Mouse (Mus musculus) cerebellum, adult 9-11 months (tissue): ENCODE results near the gene Ttc38.
"Not testable (repeated sequence)": the region's sequence is repeated elsewhere in the genome, so short reads cannot be mapped to it uniquely, and the experiment has no call there.

Experiments used
- DNase-seq: peaks from one replicate; pipeline ENCODE4 v3.0.0; 2022

Gene Ttc38

GRCm38 (mm10) chr15:85826676-85827075 is 5.4 kb upstream of the Ttc38 start:
- DNase-seq, result no peak

DNA sequence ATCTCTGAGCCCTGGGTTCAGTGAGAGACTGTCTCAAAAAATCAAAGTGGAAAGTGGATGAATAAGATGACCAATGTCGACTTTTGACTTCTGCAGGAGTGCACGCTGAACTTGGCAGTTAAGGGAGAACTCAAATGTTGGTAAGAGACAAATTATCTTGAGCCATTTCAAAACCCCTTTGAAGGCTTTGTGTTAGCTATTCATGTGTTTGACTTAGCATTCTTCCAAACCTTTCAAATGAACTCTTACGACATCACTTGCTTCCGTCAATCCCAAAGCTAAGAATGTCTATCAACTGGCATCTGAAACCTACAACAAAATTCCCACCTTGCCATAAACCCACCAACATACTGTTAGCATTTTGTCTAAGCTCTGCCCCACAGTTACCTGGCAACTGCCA is 4.0 kb upstream of the Ttc38 start:
- no peak for DNase-seq

DNA sequence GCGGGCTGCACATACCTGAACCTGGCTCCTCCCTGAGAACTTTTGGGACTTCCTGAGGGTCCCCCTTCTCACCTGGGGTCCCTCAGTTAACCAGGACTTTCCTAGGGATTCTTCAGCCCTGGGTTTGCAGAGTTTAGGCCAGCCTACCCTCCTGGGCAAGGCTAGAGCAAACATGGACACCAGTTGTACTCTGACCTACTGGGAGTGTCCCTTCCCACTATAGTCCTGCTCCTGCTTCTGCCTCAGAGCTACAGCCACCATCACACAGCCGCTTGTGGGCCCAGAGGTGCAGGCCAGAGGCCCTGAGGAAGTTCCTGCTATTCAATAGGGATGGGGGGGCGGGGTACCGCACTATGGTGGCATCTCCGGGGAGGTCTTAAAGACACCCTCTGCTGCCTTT is 2.6 kb upstream of the Ttc38 start:
- DNase-seq, result no peak

DNA sequence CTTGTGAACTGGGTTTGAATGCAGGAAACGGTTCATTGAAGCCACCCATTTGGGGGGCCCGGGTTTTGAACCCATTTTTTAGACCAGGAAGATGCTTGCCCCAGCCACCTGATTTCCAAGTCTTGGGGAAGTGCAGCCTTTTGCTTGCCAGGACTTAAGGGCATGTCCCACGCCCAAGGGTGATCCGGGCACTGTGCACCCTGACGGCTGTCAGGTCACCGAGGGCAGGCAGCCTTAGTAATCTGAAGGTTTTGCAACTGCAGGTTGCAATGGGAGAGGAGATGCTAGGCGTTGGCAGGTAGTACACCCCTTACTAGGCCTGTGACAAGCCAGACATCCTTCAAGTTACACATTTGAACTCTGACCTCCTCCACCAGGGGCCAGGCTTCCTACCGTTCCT is 493 bp downstream of the Ttc38 start:
- no peak for DNase-seq

DNA sequence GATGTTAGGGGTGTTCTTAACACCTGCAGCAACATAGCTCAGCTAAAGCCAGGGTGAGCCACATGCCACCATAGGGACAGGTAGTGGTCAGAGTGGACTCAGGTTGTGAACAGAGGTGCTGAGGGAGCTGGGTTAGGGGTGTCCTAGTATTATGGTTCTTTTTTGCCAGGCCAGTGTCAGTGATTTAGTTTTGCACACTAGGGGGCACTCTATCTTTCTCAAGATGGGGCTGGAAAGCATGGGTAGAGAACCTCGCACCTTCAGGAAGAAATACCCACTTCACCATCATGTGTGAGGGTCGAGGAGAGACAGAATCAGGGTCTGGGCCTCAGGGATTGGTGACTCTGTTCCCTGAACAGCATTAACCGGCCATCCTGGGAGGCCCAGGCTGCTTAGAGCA is 3.2 kb downstream of the Ttc38 start:
- DNase-seq, result no peak

DNA sequence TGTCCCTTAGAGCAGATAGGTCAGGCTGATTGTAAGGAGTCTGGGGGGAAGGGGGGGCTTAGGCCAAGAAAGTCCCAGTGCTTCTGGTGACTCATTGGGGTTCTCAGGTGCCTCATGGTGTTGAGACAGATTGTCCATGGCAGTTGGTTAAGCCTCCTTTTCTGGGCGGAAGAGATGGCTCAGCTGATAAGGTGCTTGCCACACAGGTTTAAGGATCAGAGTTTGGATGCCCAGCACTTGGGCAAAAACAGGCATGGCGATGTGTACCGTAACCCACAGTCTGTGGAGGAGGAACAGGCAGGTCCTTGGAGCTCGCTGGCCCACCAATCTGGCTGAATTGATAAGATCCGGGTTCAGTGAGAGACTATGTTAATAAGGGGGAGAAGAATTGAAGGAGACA is 4.8 kb downstream of the Ttc38 start:
- no peak for DNase-seq

- no peak for DNase-seq
Measured at GRCm38 (mm10) chr15:85840983-85841382, 8.9 kb downstream of the Ttc38 start.

- no peak for DNase-seq
Measured at GRCm38 (mm10) chr15:85841796-85842360, 9.8 kb downstream of the Ttc38 start.

- peak; percentile 64 for DNase-seq
Measured at GRCm38 (mm10) chr15:85845071-85845470, 13.0 kb downstream of the Ttc38 start.

- DNase-seq, result no peak
Measured at GRCm38 (mm10) chr15:85851656-85852392, 19.7 kb downstream of the Ttc38 start.

GRCm38 (mm10) chr15:85858980-85859489 is 26.9 kb downstream of the Ttc38 start:
- DNase-seq, result no peak

GRCm38 (mm10) chr15:85859490-85860031 is 27.5 kb downstream of the Ttc38 start, which contains the start of gene Gtse1:
Gene Gtse1, plus strand, starts transcription at chr15:85859745.
- DNase-seq, result peak; percentile 95

GRCm38 (mm10) chr15:85865913-85866312 is 33.8 kb downstream of the Ttc38 start:
- not testable (repeated sequence) for DNase-seq

- peak; percentile 69 for DNase-seq
Measured at GRCm38 (mm10) chr15:85867696-85868095, 35.6 kb downstream of the Ttc38 start.

GRCm38 (mm10) chr15:85877336-85877735 is 45.2 kb downstream of the Ttc38 start:
- DNase-seq, result no peak

- DNase-seq, result peak; percentile 93
Measured at GRCm38 (mm10) chr15:85878848-85879497, 46.9 kb downstream of the Ttc38 start, which contains the start of gene Trmu. Gene Trmu, plus strand, starts transcription at chr15:85879312.

DNA sequence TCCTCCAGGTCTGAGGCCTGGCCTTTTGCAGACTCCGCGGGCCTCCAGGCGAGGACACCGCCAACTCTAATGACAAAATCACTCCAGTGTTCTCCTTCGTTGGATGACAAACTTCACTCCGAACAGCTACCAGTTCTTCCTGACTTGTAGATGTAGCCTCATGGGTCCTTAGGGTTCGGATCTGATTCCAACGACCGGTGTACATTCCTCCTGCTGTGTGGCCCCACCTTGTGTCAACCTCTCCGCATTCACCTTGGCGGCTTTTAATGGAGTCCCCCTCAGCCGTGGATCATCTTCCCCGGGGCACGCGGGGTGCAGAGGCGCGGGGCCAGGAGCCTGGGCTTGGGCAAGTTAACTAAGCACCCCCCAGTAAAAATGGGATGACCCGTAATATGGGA is 47.4 kb downstream of the Ttc38 start:
- no peak for DNase-seq

DNA sequence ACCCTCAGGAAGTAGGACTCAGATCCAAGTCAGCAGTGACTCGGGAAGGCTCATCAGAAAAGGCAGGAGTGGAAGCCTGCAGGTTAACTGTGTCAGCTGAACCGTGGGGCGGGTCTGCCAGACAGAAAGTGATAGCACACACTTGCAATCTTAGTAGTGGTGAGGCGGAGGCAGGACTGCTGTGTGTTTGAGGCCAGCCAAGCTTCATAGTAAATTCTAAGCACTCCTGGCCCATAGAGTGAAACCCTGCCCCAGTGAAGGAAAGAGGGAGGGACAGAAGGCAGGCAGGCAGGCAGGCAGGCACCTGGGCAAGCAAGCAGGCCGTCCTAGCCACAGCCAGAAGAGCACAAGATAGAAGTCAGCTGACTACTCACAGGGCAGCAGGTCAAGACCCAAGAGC is 53.5 kb downstream of the Ttc38 start:
- no peak for DNase-seq

DNA sequence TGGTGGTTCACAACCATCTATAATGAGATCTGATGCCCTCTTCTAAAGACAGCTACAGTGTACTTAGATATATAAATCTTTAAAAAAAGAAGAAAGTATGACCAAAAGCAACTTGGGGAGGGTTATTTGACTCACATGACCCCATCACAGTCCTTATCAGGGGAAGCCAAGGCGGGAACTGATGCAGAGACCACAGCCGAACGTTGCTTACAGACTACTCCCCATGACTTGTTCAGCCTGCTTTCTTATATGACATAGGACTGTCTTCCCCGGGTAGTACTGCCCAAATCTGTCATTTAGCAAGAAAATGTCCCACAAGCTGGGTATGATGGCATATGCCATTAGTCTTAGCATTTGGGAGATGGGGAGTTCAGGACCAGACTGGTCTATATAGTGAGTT is 57.1 kb downstream of the Ttc38 start:
- DNase-seq, result no peak

- peak; percentile 44 for DNase-seq
Measured at GRCm38 (mm10) chr15:85891971-85892370, 59.9 kb downstream of the Ttc38 start.

DNA sequence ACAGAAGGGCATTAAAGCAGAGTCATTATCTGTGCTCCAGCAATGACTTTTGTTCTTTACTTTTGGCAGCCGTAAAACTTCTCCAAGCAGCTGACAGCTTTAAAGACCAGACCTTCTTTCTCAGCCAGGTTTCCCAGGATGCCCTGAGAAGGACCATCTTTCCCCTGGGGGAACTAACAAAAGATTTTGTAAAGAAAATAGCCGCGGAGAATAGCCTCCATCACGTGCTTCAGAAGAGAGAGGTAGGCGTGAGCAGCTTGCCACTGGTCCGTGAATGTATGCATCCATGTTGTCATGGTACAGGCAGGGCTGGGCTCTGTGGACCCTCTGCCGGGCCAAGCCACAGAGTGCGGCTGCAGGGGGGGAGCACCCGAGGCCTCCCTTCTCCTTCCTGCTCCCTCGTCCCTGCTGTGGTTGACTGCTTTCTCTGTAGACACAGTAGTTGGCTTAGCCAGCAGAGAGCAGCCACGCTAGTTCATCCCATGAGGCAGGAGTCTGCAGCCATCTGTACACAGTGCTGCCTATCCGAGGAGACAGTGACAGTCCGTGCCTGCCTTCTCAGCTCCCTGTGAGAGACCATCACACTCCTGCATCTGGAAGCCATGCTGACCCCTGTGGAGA is 60.5 kb downstream of the Ttc38 start:
- DNase-seq, result no peak

- DNase-seq, result no peak
Measured at GRCm38 (mm10) chr15:85893871-85894270, 61.8 kb downstream of the Ttc38 start.

DNA sequence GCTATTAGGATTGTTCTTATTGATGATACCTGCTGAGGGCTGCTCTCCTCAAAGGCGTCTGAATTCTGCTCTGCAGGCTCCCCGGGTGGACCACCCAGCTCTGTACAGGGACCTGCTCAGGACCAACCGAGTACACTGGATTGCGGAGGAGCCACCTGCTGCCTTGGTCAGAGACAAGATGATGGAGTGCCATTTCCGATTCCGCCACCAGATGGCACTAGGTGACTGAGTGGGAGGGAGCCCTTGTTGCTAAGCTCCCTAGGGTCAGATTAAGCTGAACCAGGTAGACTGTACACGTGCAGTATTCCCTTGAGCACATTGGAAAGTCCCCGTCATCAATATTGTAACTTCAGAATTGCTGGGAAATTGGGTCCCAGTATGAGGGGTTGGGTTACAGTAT is 64.2 kb downstream of the Ttc38 start:
- peak; percentile 69 for DNase-seq
